Mouse (Mus musculus) testis, adult 2 months (tissue): ENCODE data around the gene Olfr1239. TPM values are rescaled to one million over a fixed set of nuclear protein-coding genes. Genes with fewer than 3 reads are reported as not detected.

Source experiments
- H3K27ac ChIP-seq: fragments of 200-500 bp; 2 replicates; pipeline ENCODE4 v1.5.1; 2012; ENCODE audit warnings: low read depth, low read length; ENCODE audit not compliant: control insufficient read depth, insufficient read depth
- H3K27me3 ChIP-seq: fragments of 200-500 bp; 2 replicates; pipeline ENCODE4 v1.6.1; 2012; ENCODE audit warnings: mild to moderate bottlenecking, low read length, moderate library complexity; ENCODE audit not compliant: control insufficient read depth, insufficient read depth
- H3K36me3 ChIP-seq: fragments of 200-500 bp; 2 replicates; pipeline ENCODE4 v1.6.1; 2012; ENCODE audit warnings: mild to moderate bottlenecking, low read length; ENCODE audit not compliant: control insufficient read depth, insufficient read depth
- H3K4me1 ChIP-seq: fragments of 200-500 bp; 2 replicates; pipeline ENCODE4 v1.6.1; 2012; ENCODE audit warnings: low read length; ENCODE audit not compliant: control insufficient read depth, insufficient read depth
- H3K4me3 ChIP-seq: fragments of 200-500 bp; 2 replicates; pipeline ENCODE4 v1.5.1; 2012; ENCODE audit warnings: low read depth, mild to moderate bottlenecking, low read length, moderate library complexity, mixed read lengths; ENCODE audit not compliant: control insufficient read depth
- CTCF ChIP-seq: fragments of 200-500 bp; IDR thresholded peaks from 2 replicates; pipeline ENCODE4 v1.5.1; 2012; ENCODE audit warnings: low read depth, mild to moderate bottlenecking, inconsistent platforms, low read length, moderate library complexity; ENCODE audit not compliant: control insufficient read depth, insufficient read depth, insufficient replicate concordance
- POLR2A ChIP-seq: fragments of 200-500 bp; IDR thresholded peaks from 2 replicates; pipeline ENCODE4 v1.6.1; 2012; ENCODE audit warnings: low read depth, mild to moderate bottlenecking, inconsistent platforms, low read length, moderate library complexity; ENCODE audit not compliant: control insufficient read depth
- polyA plus RNA-seq: library from polyadenylated mRNA; depleted of rRNA; stranded (reverse); fragments of >200 nt; gene quantifications from 2 replicates; pipeline ENCODE4 v1.2.3, GENCODE M21; 2012; rRNA removed

The Olfr1239 gene
- not detected in 2 replicates for polyA plus RNA-seq

DNA sequence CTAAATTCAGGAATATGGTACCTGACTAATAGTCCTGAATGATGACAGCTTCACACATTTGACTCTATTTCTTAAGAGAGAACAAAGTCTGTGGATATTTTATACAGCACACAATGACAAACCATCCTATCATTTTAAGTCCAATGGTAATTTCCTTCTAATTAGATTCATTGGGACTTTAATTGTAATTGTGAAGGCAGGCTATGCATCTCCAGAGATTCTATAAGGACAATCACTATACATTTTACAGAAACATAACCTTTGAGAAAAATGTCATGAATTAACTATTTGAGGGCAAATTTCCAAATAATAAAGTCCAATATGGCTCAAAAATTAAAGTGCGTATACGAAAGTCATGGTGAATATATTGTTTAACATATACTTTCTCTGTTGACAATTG is at the start of gene Olfr1239:
Olfr1239 (minus strand) TSS at position 101 of the 400 bp plus-strand sequence.
- Histone ChIP-seq H3K27ac (no peak within 1 kb of the TSS), H3K4me3 (no peak within 1 kb of the TSS), H3K36me3 (no peaks in the 10 kb centered on the region), H3K27me3 (no peaks in the 10 kb centered on the region), H3K4me1 (no peaks in the 10 kb centered on the region)
- no peak for TF ChIP-seq CTCF
- TF ChIP-seq POLR2A: no peak

DNA sequence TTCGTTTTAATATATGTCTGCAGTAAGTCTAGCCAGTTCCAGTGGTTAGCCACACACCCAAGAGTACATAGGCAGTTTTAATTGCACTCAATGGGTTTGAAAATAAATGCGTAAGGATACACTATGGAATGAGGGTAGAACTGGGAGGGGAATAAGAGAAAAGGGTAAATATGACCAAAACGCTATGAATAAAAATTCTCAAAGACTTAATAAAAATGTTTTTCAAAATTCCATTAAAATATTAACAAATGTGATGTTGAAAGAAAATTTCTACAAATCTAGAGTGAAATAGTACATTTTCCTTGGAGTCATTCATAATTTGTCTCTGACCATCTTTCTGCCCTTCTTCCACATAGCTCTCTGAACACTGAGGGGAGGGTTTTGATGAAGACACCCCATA is 22.7 kb upstream of the Olfr1239 start, which contains the start of gene Olfr1240:
Olfr1240 (minus strand) TSS at position 101 of the 400 bp plus-strand sequence.
- no peak for TF ChIP-seq CTCF
- no peak for TF ChIP-seq POLR2A
- Histone ChIP-seq H3K4me3 (no peak within 1 kb of the TSS), H3K4me1 (no peaks in the 10 kb centered on the region), H3K27me3 (no peaks in the 10 kb centered on the region), H3K36me3 (no peaks in the 10 kb centered on the region), H3K27ac (no peak within 1 kb of the TSS)

- no peak overlapping the region for H3K4me3 ChIP-seq
- H3K27ac ChIP-seq: no peak overlapping the region
- no peak for TF ChIP-seq CTCF
- no peak for TF ChIP-seq POLR2A
- no peaks in the 10 kb centered on the region for H3K4me1 ChIP-seq
- no peaks in the 10 kb centered on the region for H3K27me3 ChIP-seq
- H3K36me3 ChIP-seq: no peaks in the 10 kb centered on the region
Observed at GRCm38 (mm10) chr2:89414557-89414956, 5.7 kb downstream of the Olfr1239 start.

GRCm38 (mm10) chr2:89409576-89409975 is 10.6 kb downstream of the Olfr1239 start, which contains the start of gene Olfr1238:
Olfr1238 (minus strand) TSS chr2:89409676.
- Histone ChIP-seq H3K27me3 (no peaks in the 10 kb centered on the region), H3K4me1 (no peaks in the 10 kb centered on the region), H3K27ac (no peak within 1 kb of the TSS), H3K4me3 (no peak within 1 kb of the TSS), H3K36me3 (no peaks in the 10 kb centered on the region)
- no peak for TF ChIP-seq POLR2A
- no peak for TF ChIP-seq CTCF

GRCm38 (mm10) chr2:89400882-89401281 is 19.3 kb downstream of the Olfr1239 start:
- Histone ChIP-seq H3K27ac (no peak overlapping the region), H3K36me3 (no peaks in the 10 kb centered on the region), H3K4me3 (no peak overlapping the region), H3K27me3 (no peaks in the 10 kb centered on the region), H3K4me1 (no peaks in the 10 kb centered on the region)
- TF ChIP-seq POLR2A (no peak), CTCF (no peak)

Other genes with a start within 250 kb of the Olfr1239 start
- gene Olfr1225, start 245.7 kb downstream of the Olfr1239 start, polyA plus RNA-seq: not detected in 2 replicates
- gene Olfr1226, start 220.4 kb downstream of the Olfr1239 start, polyA plus RNA-seq: not detected in 2 replicates
- not detected in 2 replicates for gene Olfr1228, start 166.3 kb downstream of the Olfr1239 start, polyA plus RNA-seq
- not detected in 2 replicates for gene Olfr1229, start 132.4 kb downstream of the Olfr1239 start, polyA plus RNA-seq
- not detected in 2 replicates for gene Olfr1230, start 123.1 kb downstream of the Olfr1239 start, polyA plus RNA-seq
- gene Olfr1231, start 113.3 kb downstream of the Olfr1239 start, polyA plus RNA-seq: not detected in 2 replicates
- gene Olfr1232, start 90.7 kb downstream of the Olfr1239 start, polyA plus RNA-seq: not detected in 2 replicates
- 0.14 TPM in 1 of 2 replicates, not detected in the other for gene Olfr1233, start 78.0 kb downstream of the Olfr1239 start, polyA plus RNA-seq
- not detected in 2 replicates for gene Olfr1234, start 55.5 kb downstream of the Olfr1239 start, polyA plus RNA-seq
- not detected in 2 replicates for gene Olfr1238, start 10.7 kb downstream of the Olfr1239 start, polyA plus RNA-seq
- gene Olfr1240, start 22.6 kb upstream of the Olfr1239 start, polyA plus RNA-seq: not detected in 2 replicates
- not detected in 2 replicates for gene Olfr1241, start 66.7 kb upstream of the Olfr1239 start, polyA plus RNA-seq
- not detected in 2 replicates for gene Olfr1242, start 77.9 kb upstream of the Olfr1239 start, polyA plus RNA-seq
- gene Olfr1243, start 111.1 kb upstream of the Olfr1239 start, polyA plus RNA-seq: not detected in 2 replicates
- not detected in 2 replicates for gene Olfr1245, start 158.0 kb upstream of the Olfr1239 start, polyA plus RNA-seq
- not detected in 2 replicates for gene Olfr1246, start 172.8 kb upstream of the Olfr1239 start, polyA plus RNA-seq
- not detected in 2 replicates for gene Olfr1247, start 193.7 kb upstream of the Olfr1239 start, polyA plus RNA-seq
- gene Olfr1248, start 197.8 kb upstream of the Olfr1239 start, polyA plus RNA-seq: not detected in 2 replicates
- not detected in 2 replicates for gene Olfr1249, start 214.6 kb upstream of the Olfr1239 start, polyA plus RNA-seq
- not detected in 2 replicates for gene Olfr1250, start 241.1 kb upstream of the Olfr1239 start, polyA plus RNA-seq